Mouse (Mus musculus) cerebellum, postnatal 14 days (tissue): ENCODE data around the gene Calcrl.

Source experiments
- DNase-seq, 2 experiments: peaks; one replicate each; pipeline ENCODE4 v3.0.0; 2021; ENCODE audit warnings: mixed read lengths in 2 of 2

The Calcrl gene

DNA sequence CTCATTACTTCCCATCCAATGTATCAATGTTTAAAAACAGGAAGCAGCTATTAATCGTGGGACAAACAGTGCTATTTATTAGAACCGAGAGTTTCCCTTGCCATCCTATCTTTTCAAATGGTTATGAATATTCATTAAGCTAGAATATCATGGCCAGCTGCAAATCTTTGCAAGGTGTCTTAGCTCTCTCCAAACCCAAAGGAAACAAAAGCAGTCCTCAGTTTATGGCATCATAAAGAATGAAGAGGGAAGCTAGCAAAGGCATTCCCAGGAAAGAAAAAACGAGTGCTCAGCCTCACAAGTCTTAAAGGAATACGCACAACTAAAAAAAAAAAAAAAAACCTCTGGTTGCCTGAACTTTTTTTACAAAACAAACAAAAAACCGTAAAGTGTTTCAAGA, 128.7 kb downstream of the Calcrl start:
- DNase-seq, result no peak

DNA sequence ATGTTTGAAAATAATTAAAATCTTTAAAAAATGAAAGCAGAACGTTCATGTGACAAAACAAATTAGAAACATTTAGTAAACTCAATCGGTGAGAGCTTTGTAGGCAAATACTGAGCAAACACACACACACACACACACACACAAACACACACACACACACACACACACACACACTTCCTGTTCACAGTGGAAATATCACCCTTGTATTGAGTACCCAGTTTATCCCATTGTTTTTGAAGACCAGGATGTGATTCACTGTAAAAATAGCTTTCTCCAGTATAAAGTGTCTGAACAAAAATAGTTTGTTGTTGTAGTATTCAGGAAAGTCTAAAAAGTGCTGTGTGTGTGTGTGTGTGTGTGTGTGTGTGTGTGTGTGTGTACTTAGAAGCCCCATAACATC, 130.1 kb downstream of the Calcrl start:
- DNase-seq, result no peak

DNA sequence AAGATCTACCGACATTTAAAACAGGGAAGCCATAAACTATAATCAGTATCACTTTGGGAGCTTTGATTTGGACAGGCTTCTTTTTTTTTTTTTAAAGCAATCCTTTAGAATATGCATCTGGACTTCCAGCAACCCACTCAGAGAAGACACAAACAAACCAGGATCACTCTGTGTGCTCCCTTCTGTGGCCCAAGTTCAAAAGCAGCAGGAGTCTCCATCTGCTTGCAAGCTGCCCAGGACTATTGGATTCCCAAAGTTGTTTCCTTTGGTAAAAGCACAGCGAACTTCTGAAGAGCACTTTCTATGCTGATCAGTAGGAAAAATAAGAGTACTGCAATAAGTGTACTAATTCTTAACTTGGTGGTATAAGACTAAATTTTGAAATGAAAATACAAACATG, 130.6 kb downstream of the Calcrl start:
- DNase-seq, result peak; percentile 51 to 62

DNA sequence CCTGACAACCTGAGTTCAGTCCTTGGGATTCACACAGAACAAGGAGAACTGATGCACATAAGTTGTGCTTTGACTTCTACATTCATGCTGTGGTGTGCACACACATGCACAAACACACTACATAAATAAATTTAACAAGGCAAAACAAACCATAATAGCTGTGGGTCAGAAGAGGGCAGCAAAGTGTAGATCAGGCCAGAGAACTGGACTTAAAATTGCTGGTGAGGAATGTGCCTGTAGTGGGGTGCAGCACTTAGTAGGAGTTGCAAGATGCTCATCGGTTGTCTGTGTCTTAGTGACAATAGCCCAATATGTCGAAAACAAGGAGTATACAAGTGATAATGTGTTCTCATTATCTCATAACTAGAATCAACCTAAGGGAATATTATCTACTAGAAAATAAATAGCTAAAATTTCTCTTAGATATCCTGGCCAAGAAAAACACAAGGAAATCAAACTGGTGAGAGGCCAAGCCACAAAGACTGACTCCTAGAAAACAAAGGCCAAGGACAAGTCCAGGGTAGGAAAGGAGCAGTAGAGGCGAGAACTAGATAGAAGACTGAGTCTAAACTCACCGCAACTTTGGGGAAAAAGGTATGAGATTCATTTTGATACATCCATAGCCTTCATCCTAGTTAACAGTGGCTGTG, 132.7 kb downstream of the Calcrl start:
- DNase-seq, result no peak

DNA sequence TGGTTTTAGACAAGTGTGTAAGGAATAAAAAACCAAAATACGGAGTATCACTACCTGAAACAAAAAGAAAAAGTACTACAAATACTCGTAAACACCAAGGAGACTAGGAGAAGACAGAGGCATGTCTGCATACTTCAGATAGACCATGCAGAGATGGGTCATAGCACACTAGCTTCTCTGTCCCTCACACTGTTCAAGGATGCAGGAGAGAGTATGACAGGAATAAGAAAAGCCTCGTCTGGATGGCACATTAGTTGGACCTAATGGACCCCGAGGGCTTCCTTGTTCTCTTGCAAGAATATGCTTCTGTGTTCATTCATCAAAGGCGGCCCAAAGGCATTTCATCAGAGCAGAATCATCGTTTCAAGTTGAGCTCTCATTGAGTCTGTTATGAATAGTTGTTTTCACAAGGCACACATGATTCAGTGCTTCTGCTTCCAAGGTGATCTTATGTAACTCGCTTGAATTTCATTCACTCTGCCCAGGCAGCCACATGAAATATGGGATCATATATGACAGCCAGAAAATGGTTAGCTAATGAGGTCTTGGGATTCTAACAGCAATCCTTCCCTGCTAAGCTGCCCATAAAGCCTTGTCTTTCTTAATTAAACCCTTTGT, 136.2 kb downstream of the Calcrl start:
- no peak for DNase-seq
